ENCODE assay signal across 8 mouse cellular contexts in genomic region chr1:143941465-143941864, GRCm38 (mm10).
DNase-seq lines count a peak whose midpoint lies in the region; ATAC-seq lines count a peak whose summit lies in the region.

No protein-coding gene starts in this region.

- ATAC-seq in neural tube, embryonic 11.5 days (ENCODE audit: insufficient read depth, low FRiP score, low TSS enrichment) = peak; percentile 65; the same call in 1 of the 2 replicates
- peak; percentile 83 for ATAC-seq in inflammation-experienced regulatory T-cells, adult 6 months

- no peak overlapping the region for H3K4me3 ChIP-seq in neural tube, embryonic 11.5 days (ENCODE audit: low read depth, low read length)

- peak; percentile 13 for DNase-seq in neural tube, embryonic 11.5 days (ENCODE audit: low spot score)
- DNase-seq in neural tube, embryonic 10.5 days (ENCODE audit: extremely low spot score, low spot score) = no peak
- peak; percentile 92 for DNase-seq in adrenal gland, postnatal 14 days
- peak; percentile 73 for DNase-seq in gastrocnemius, postnatal 14 days
- peak; percentile 48 to 70 for DNase-seq in lung, postnatal 4 days
- DNase-seq in testis, postnatal 10 days (ENCODE audit: low spot score) = peak; percentile 69
- DNase-seq in embryo, embryonic 11 days = no peak

- H3K4me1 ChIP-seq in neural tube, embryonic 11.5 days (ENCODE audit: control insufficient read depth, insufficient read depth, low read length) = no peaks in the 10 kb centered on the region

- H3K36me3 ChIP-seq in neural tube, embryonic 11.5 days (ENCODE audit: control insufficient read depth, insufficient read depth, low read length) = no peaks in the 10 kb centered on the region

- H3K9me3 ChIP-seq in neural tube, embryonic 11.5 days (ENCODE audit: control insufficient read depth, low read length) = no peaks in the 10 kb centered on the region

- H3K27ac ChIP-seq in neural tube, embryonic 11.5 days (ENCODE audit: low read depth, low read length) = no peak overlapping the region

- no peak overlapping the region for H3K4me2 ChIP-seq in neural tube, embryonic 11.5 days (ENCODE audit: low read depth)

- intact Hi-C loops in gastrocnemius, postnatal 14 days (cut with DNase I; ENCODE audit: low total_unique reads) = no loop called here

- H3K9ac ChIP-seq in neural tube, embryonic 11.5 days (ENCODE audit: low read length) = no peak overlapping the region

- WGBS in neural tube, embryonic 11.5 days = 81% methylated on average over 5 of the region's 5 CpGs

- no peaks in the 10 kb centered on the region for H3K27me3 ChIP-seq in neural tube, embryonic 11.5 days (ENCODE audit: control insufficient read depth, insufficient read depth, low read length)

Comparison
In these comparisons a context has a peak if more than half of its experiments do, and no peak if none do; other contexts are left out.
1. DNase-seq: peak in neural tube, embryonic 11.5 days (single experiment), adrenal gland, postnatal 14 days (single experiment), gastrocnemius, postnatal 14 days (single experiment), lung, postnatal 4 days (2 of 2) and testis, postnatal 10 days (single experiment); none in neural tube, embryonic 10.5 days (single experiment) and embryo, embryonic 11 days (single experiment).